Mouse (Mus musculus) lung, postnatal 0 days (tissue): Measurements from ENCODE around the gene Banf1. TPM values are rescaled to one million over a fixed set of nuclear protein-coding genes. Genes with fewer than 3 reads are reported as not detected.

Experiments
- ATAC-seq: fragments of 200-750 bp; cut with Nextera tagmentation; 2 replicates; pipeline ENCODE4 v1.8.0; 2017; ENCODE audit warnings: moderate library complexity
- DNase-seq: peaks from one replicate; pipeline ENCODE4 v3.0.0-alpha.2; 2016; ENCODE audit warnings: low spot score
- H3K27ac ChIP-seq: fragments of 300-500 bp; sonication (generic); 2 replicates; pipeline ENCODE4 v1.5.1; 2014; ENCODE audit warnings: antibody characterized with exemption, mild to moderate bottlenecking, low read length, mixed read lengths
- H3K27me3 ChIP-seq: fragments of 300-500 bp; sonication (generic); replicated peaks from 2 replicates; pipeline ENCODE4 v1.6.1; 2014; ENCODE audit warnings: low read length, mixed read lengths; ENCODE audit not compliant: insufficient read depth
- H3K36me3 ChIP-seq: fragments of 300-500 bp; sonication (generic); 2 replicates; pipeline ENCODE4 v1.6.1; 2014; ENCODE audit warnings: low read length, mixed read lengths; ENCODE audit not compliant: insufficient read depth
- H3K4me1 ChIP-seq: fragments of 300-500 bp; sonication (generic); 2 replicates; pipeline ENCODE4 v1.6.1; 2014; ENCODE audit warnings: antibody characterized with exemption, low read depth, low read length, mixed read lengths; ENCODE audit not compliant: insufficient read depth
- H3K4me2 ChIP-seq: fragments of 300-500 bp; sonication (generic); replicated peaks from 2 replicates; pipeline ENCODE4 v1.6.1; 2014; ENCODE audit warnings: low read depth, mild to moderate bottlenecking, low read length, moderate library complexity, mixed read lengths
- H3K4me3 ChIP-seq: fragments of 300-500 bp; sonication (generic); 2 replicates; pipeline ENCODE4 v1.5.1; 2014; ENCODE audit warnings: low read depth, low read length
- H3K9ac ChIP-seq: fragments of 300-500 bp; sonication (generic); replicated peaks from 2 replicates; pipeline ENCODE4 v1.6.1; 2014; ENCODE audit warnings: low read depth, mild to moderate bottlenecking
- H3K9me3 ChIP-seq: fragments of 300-500 bp; sonication (generic); 2 replicates; pipeline ENCODE4 v1.6.1; 2016; ENCODE audit warnings: low read length, mixed read lengths
- CTCF ChIP-seq: IDR thresholded peaks from 2 replicates; pipeline ENCODE4 v1.5.1; 2016; ENCODE audit warnings: antibody characterized with exemption, mild to moderate bottlenecking
- EP300 ChIP-seq: IDR thresholded peaks from 2 replicates; pipeline ENCODE4 v1.6.1; 2016; ENCODE audit warnings: antibody characterized with exemption, mild to moderate bottlenecking, control low read depth
- WGBS: fragments of 180-500 bp; shearing (Covaris S2); extraction: QIAGEN DNeasy Blood & Tissue Kit; methylation state at CpG from one replicate; pipeline ENCODE4 v1.1.7; 2014; 5-methylcytosine and 5-hydroxymethylcytosine counted together
- polyA plus RNA-seq: library from polyadenylated mRNA; unstranded; fragments of >200 nt; fragmentation: Nextera tagmentation; extraction: Ambion mirVana; gene quantifications from 2 replicates; pipeline ENCODE4 v1.2.1, GENCODE M21; 2015

The Banf1 gene
- polyA plus RNA-seq, 1 experiment from 2014 or later: 191 TPM

- Histone ChIP-seq H3K4me3 (peak overlapping the region; percentile 94), H3K4me2 (peak overlapping the region; percentile 67), H3K9ac (peak overlapping the region; percentile 91), H3K9me3 (no peaks in the 10 kb centered on the region), H3K27ac (peak overlapping the region; percentile 91), H3K4me1 (peaks cover 12% of the 10 kb centered on the region; the same call in 1 of the 2 replicates), H3K27me3 (no peaks in the 10 kb centered on the region), H3K36me3 (peaks cover 17% of the 10 kb centered on the region)
- peak; percentile 43 for ATAC-seq
- WGBS: under 1% methylated on average over 42 of the region's 43 CpGs
- DNase-seq: peak; percentile 31
- TF ChIP-seq EP300: no peak
Observed at GRCm38 (mm10) chr19:5388011-5388441, 21.1 kb upstream of the Banf1 start.

GRCm38 (mm10) chr19:5384715-5385114 lies 17.7 kb upstream of the Banf1 start:
- Histone ChIP-seq H3K9me3 (no peaks in the 10 kb centered on the region), H3K27me3 (no peaks in the 10 kb centered on the region), H3K27ac (no peak overlapping the region), H3K4me2 (no peak overlapping the region), H3K9ac (no peak overlapping the region), H3K4me3 (no peak overlapping the region), H3K36me3 (peaks cover 48% of the 10 kb centered on the region), H3K4me1 (peaks cover 11% of the 10 kb centered on the region; the same call in 1 of the 2 replicates)
- DNase-seq (no peak), ATAC-seq (no peak)
- WGBS: 90% methylated on average over 8 of the region's 8 CpGs
- TF ChIP-seq EP300 (no peak), CTCF (no peak)

GRCm38 (mm10) chr19:5383326-5383725 lies 16.4 kb upstream of the Banf1 start:
- Histone ChIP-seq H3K4me3 (no peak overlapping the region), H3K27ac (no peak overlapping the region), H3K4me1 (peaks cover 5% of the 10 kb centered on the region; the same call in 1 of the 2 replicates), H3K9me3 (no peaks in the 10 kb centered on the region), H3K9ac (no peak overlapping the region), H3K27me3 (no peaks in the 10 kb centered on the region), H3K36me3 (peaks cover 62% of the 10 kb centered on the region), H3K4me2 (no peak overlapping the region)
- no peak for ATAC-seq
- TF ChIP-seq EP300 (no peak), CTCF (no peak)
- DNase-seq: no peak
- 90% methylated on average over 12 of the region's 12 CpGs for WGBS

GRCm38 (mm10) chr19:5377446-5377845 lies 10.5 kb upstream of the Banf1 start:
- H3K27me3 ChIP-seq: no peaks in the 10 kb centered on the region
- 87% methylated on average over 1 of the region's 1 CpGs for WGBS
- H3K4me3 ChIP-seq: no peak overlapping the region
- ATAC-seq (no peak), DNase-seq (no peak)
- H3K9ac ChIP-seq: no peak overlapping the region
- TF ChIP-seq CTCF: no peak
- TF ChIP-seq EP300: no peak
- no peaks in the 10 kb centered on the region for H3K9me3 ChIP-seq
- peaks cover 51% of the 10 kb centered on the region for H3K36me3 ChIP-seq
- no peak overlapping the region for H3K27ac ChIP-seq
- H3K4me1 ChIP-seq: no peaks in the 10 kb centered on the region
- no peak overlapping the region for H3K4me2 ChIP-seq

- H3K27me3 ChIP-seq: no peaks in the 10 kb centered on the region
- H3K9me3 ChIP-seq: no peaks in the 10 kb centered on the region
- H3K27ac ChIP-seq: no peak overlapping the region
- no peak for DNase-seq
- no peak overlapping the region for H3K9ac ChIP-seq
- H3K36me3 ChIP-seq: peaks cover 38% of the 10 kb centered on the region; the same call in 1 of the 2 replicates
- TF ChIP-seq EP300 (no peak), CTCF (no peak)
- no peak overlapping the region for H3K4me2 ChIP-seq
- ATAC-seq: no peak
- H3K4me1 ChIP-seq: no peaks in the 10 kb centered on the region
- no peak overlapping the region for H3K4me3 ChIP-seq
- 56% methylated on average over 4 of the region's 4 CpGs for WGBS
Observed at GRCm38 (mm10) chr19:5374748-5375147, 7.8 kb upstream of the Banf1 start.

- no peak for ATAC-seq
- no peak for DNase-seq
- H3K36me3 ChIP-seq: peaks cover 32% of the 10 kb centered on the region; the same call in 1 of the 2 replicates
- no peaks in the 10 kb centered on the region for H3K27me3 ChIP-seq
- H3K4me3 ChIP-seq: no peak overlapping the region
- WGBS: 77% methylated on average over 4 of the region's 4 CpGs
- no peak overlapping the region for H3K9ac ChIP-seq
- H3K27ac ChIP-seq: no peak overlapping the region
- TF ChIP-seq CTCF (no peak), EP300 (no peak)
- H3K9me3 ChIP-seq: no peaks in the 10 kb centered on the region
- no peaks in the 10 kb centered on the region for H3K4me1 ChIP-seq
- no peak overlapping the region for H3K4me2 ChIP-seq
Observed at GRCm38 (mm10) chr19:5374177-5374576, 7.2 kb upstream of the Banf1 start.

GRCm38 (mm10) chr19:5372724-5373123 lies 5.8 kb upstream of the Banf1 start:
- 93% methylated on average over 7 of the region's 7 CpGs for WGBS
- H3K9me3 ChIP-seq: no peaks in the 10 kb centered on the region
- no peak for ATAC-seq
- TF ChIP-seq EP300: no peak
- no peak for TF ChIP-seq CTCF
- no peak overlapping the region for H3K27ac ChIP-seq
- H3K4me2 ChIP-seq: no peak overlapping the region
- H3K36me3 ChIP-seq: peaks cover 21% of the 10 kb centered on the region; the same call in 1 of the 2 replicates
- no peaks in the 10 kb centered on the region for H3K27me3 ChIP-seq
- peaks cover 5% of the 10 kb centered on the region; the same call in 1 of the 2 replicates for H3K4me1 ChIP-seq
- H3K4me3 ChIP-seq: no peak overlapping the region
- H3K9ac ChIP-seq: no peak overlapping the region
- DNase-seq: no peak
